In the genomic region with DNA sequence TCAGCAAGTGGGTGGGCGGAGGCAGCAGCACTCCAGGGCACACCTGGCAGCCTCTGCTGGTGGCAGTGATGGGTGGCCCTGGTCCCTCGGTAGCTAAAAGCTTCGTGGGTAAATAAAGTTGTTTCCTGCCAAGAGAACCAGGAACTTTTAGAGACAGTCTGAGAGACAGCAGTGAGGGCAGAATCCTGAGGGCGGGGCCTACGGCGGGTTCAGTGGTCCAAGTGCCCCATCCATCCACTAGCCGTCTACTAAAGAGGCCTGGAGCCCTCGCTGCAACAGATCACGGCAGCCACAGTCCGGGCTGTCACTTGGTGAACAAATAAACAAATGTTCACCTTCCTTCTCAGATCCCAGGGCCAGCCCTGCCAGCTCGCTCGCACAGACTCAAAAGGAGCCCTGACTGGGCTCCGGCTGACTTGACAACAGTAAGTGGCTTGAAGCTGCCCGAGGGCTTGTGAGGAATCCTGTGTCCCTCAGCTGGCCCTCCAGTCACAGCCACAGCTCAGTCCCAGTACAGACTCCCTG, we compare ENCODE assay signal across 8 mouse cellular contexts. TPM values are rescaled to one million over a fixed set of nuclear protein-coding genes. Genes with fewer than 3 reads are reported as not detected.
DNase-seq lines count a peak whose midpoint lies in the region; ATAC-seq lines count a peak whose summit lies in the region.

No protein-coding gene starts in this region.

- H3K9ac ChIP-seq in heart, embryonic 16.5 days (ENCODE audit: low read length): peak overlapping the region; percentile 53
- H3K9ac ChIP-seq in liver, embryonic 11.5 days (ENCODE audit: low read depth, low read length): peak overlapping the region; percentile 31; the same call in 1 of the 2 replicates

- H3K4me3 ChIP-seq in heart, embryonic 16.5 days (ENCODE audit: low read length): no peak overlapping the region
- 0 out of 2 replicates have a peak overlapping the region, but pooled peaks have one; percentile 3 for H3K4me3 ChIP-seq in liver, embryonic 11.5 days (ENCODE audit: low read depth, low read length)

- no peaks in the 10 kb centered on the region for H3K27me3 ChIP-seq in heart, embryonic 16.5 days (ENCODE audit: control insufficient read depth, insufficient read depth, low read length)
- no peaks in the 10 kb centered on the region for H3K27me3 ChIP-seq in liver, embryonic 11.5 days (replicated peaks; ENCODE audit: control insufficient read depth, insufficient read depth, low read length)

- peak overlapping the region; percentile 88 for H3K27ac ChIP-seq in heart, embryonic 16.5 days (ENCODE audit: low read length)
- H3K27ac ChIP-seq in liver, embryonic 11.5 days (ENCODE audit: low read depth, low read length): peak overlapping the region; percentile 74

- no peaks in the 10 kb centered on the region for H3K9me3 ChIP-seq in heart, embryonic 16.5 days (replicated peaks; ENCODE audit: control insufficient read depth, low read length)
- H3K9me3 ChIP-seq in liver, embryonic 11.5 days (ENCODE audit: control insufficient read depth, low read length): no peaks in the 10 kb centered on the region

- DNase-seq in kidney, adult 18-20 months: peak; percentile 25
- no peak for DNase-seq in kidney, adult 9 months
- peak; percentile 50 for DNase-seq in ZHBTc4 (ENCODE audit: low read depth, low spot score)
- DNase-seq in liver, embryonic 11.5 days (ENCODE audit: low spot score): no peak
- peak; percentile 67 for DNase-seq in retina, postnatal 1 day
- DNase-seq in testis, postnatal 14 days (ENCODE audit: low spot score): no peak
- DNase-seq in right cerebral cortex, postnatal 36 days (ENCODE audit: low spot score in 2 of 2): no peak

- peak overlapping the region; percentile 45 for H3K4me2 ChIP-seq in heart, embryonic 16.5 days (ENCODE audit: low read depth, low read length)
- H3K4me2 ChIP-seq in liver, embryonic 11.5 days: peak overlapping the region; percentile 50

- 28% methylated on average over 14 of the region's 14 CpGs for WGBS in heart, embryonic 16.5 days
- 40% methylated on average over 14 of the region's 14 CpGs for WGBS in liver, embryonic 11.5 days

- peaks cover 73% of the 10 kb centered on the region for H3K4me1 ChIP-seq in heart, embryonic 16.5 days (ENCODE audit: control insufficient read depth, insufficient read depth, low read length)
- peaks cover 71% of the 10 kb centered on the region for H3K4me1 ChIP-seq in liver, embryonic 11.5 days (replicated peaks; ENCODE audit: control insufficient read depth, insufficient read depth, low read length)

- peaks cover 2% of the 10 kb centered on the region; the same call in 1 of the 2 replicates for H3K36me3 ChIP-seq in heart, embryonic 16.5 days (ENCODE audit: control insufficient read depth, insufficient read depth)
- H3K36me3 ChIP-seq in liver, embryonic 11.5 days (ENCODE audit: control insufficient read depth, insufficient read depth, low read length): peaks cover 8% of the 10 kb centered on the region; the same call in 1 of the 2 replicates

- no peak for ATAC-seq in heart, embryonic 16.5 days (replicated peaks; ENCODE audit: extremely low read depth, insufficient read depth, low FRiP score)
- no peak for ATAC-seq in liver, embryonic 11.5 days (replicated peaks; ENCODE audit: low FRiP score)

RNA-seq across cellular contexts. Expression of a gene that starts 5.2 kb away (rescaled TPM):
- 419 and 458 TPM in 2 replicates for polyA plus RNA-seq in heart, embryonic 16.5 days (2015; fragmentation: Nextera tagmentation; extraction: Ambion mirVana)
- 217 and 233 TPM in 2 replicates for polyA plus RNA-seq in liver, embryonic 11.5 days (2014; fragmentation: Nextera tagmentation; extraction: Ambion mirVana)

RNA-seq across cellular contexts. Expression of a gene that starts 20.9 kb away (rescaled TPM):
- polyA plus RNA-seq in heart, embryonic 16.5 days (2015; fragmentation: Nextera tagmentation; extraction: Ambion mirVana): 11.0 and 12.0 TPM in 2 replicates
- polyA plus RNA-seq in liver, embryonic 11.5 days (2014; fragmentation: Nextera tagmentation; extraction: Ambion mirVana): 0.63 and 0.79 TPM in 2 replicates

RNA-seq across cellular contexts. Expression of a gene that starts 39.4 kb away (rescaled TPM):
- 3.3 and 3.9 TPM in 2 replicates for polyA plus RNA-seq in heart, embryonic 16.5 days (2015; fragmentation: Nextera tagmentation; extraction: Ambion mirVana)
- 3.9 and 4.0 TPM in 2 replicates for polyA plus RNA-seq in liver, embryonic 11.5 days (2014; fragmentation: Nextera tagmentation; extraction: Ambion mirVana)

RNA-seq across cellular contexts. Expression of a gene that starts 42.5 kb away (rescaled TPM):
- polyA plus RNA-seq in heart, embryonic 16.5 days (2015; fragmentation: Nextera tagmentation; extraction: Ambion mirVana): 45.7 and 46.5 TPM in 2 replicates
- polyA plus RNA-seq in liver, embryonic 11.5 days (2014; fragmentation: Nextera tagmentation; extraction: Ambion mirVana): 219 and 230 TPM in 2 replicates

RNA-seq across cellular contexts. Expression of a gene that starts 49.3 kb away (rescaled TPM):
- polyA plus RNA-seq in heart, embryonic 16.5 days (2015; fragmentation: Nextera tagmentation; extraction: Ambion mirVana): 0.54 and 0.69 TPM in 2 replicates
- 1.0 and 1.5 TPM in 2 replicates for polyA plus RNA-seq in liver, embryonic 11.5 days (2014; fragmentation: Nextera tagmentation; extraction: Ambion mirVana)

Comparison
In these comparisons a context has a peak if more than half of its experiments do, and no peak if none do; other contexts are left out.
1. DNase-seq: peak in kidney, adult 18-20 months (single experiment), ZHBTc4 (single experiment) and retina, postnatal 1 day (single experiment); none in kidney, adult 9 months (single experiment), liver, embryonic 11.5 days (single experiment), testis, postnatal 14 days (single experiment) and right cerebral cortex, postnatal 36 days (0 of 2).